Mouse (Mus musculus) myocyte (in vitro differentiated cells): ENCODE measurements around the gene Dapk3. TPM values are rescaled to one million over a fixed set of nuclear protein-coding genes. Genes with fewer than 3 reads are reported as not detected.

Experiments used
- H3K27me3 ChIP-seq: one replicate; pipeline ENCODE4 v1.6.1; 2011; ENCODE audit not compliant: control insufficient read depth, insufficient read depth, insufficient read length
- H3K36me3 ChIP-seq: one replicate; pipeline ENCODE4 v1.6.1; 2011; ENCODE audit not compliant: control insufficient read depth, insufficient read depth
- H3K4me2 ChIP-seq: one replicate; pipeline ENCODE4 v1.6.1; 2011; ENCODE audit warnings: low read depth, control low read depth
- H3K4me3 ChIP-seq: one replicate; pipeline ENCODE4 v1.5.1; 2011; ENCODE audit warnings: mild to moderate bottlenecking, control low read depth, moderate library complexity
- H3K79me2 ChIP-seq: one replicate; pipeline ENCODE4 v1.6.1; 2011; ENCODE audit not compliant: control insufficient read depth, insufficient read depth
- H3ac ChIP-seq: one replicate; pipeline ENCODE4 v1.6.1; 2011; ENCODE audit not compliant: control insufficient read depth, insufficient read length
- CEBPB ChIP-seq: IDR thresholded peaks from 2 replicates; pipeline ENCODE4 v1.6.1; 2011; ENCODE audit warnings: mild to moderate bottlenecking, moderate library complexity; ENCODE audit not compliant: poor library complexity, insufficient read depth, severe bottlenecking
- E2F4 ChIP-seq: IDR thresholded peaks from one replicate; pipeline ENCODE4 v1.6.1; 2011; ENCODE audit warnings: mild to moderate bottlenecking, control low read depth, moderate library complexity; ENCODE audit not compliant: insufficient read depth
- MAX ChIP-seq: IDR thresholded peaks from one replicate; pipeline ENCODE4 v1.6.1; 2011; ENCODE audit warnings: low read depth, mild to moderate bottlenecking, control low read depth
- MYOD1 ChIP-seq, 3 experiments: IDR thresholded peaks; one replicate each; pipeline ENCODE4 v1.6.1; 2011; ENCODE audit warnings: control low read depth in 2 of 3, low read depth in 2 of 3, mild to moderate bottlenecking in 2 of 3, moderate library complexity in 1 of 3; ENCODE audit not compliant: insufficient read length in 2 of 3, control insufficient read depth in 1 of 3
- MYOG ChIP-seq, 3 experiments: IDR thresholded peaks; one replicate each; pipeline ENCODE4 v1.6.1; 2011; ENCODE audit warnings: control low read depth in 2 of 3, low read depth in 2 of 3, mild to moderate bottlenecking in 2 of 3; ENCODE audit not compliant: insufficient read length in 2 of 3, control insufficient read depth in 1 of 3, insufficient read depth in 1 of 3
- POLR2A ChIP-seq: IDR thresholded peaks from one replicate; pipeline ENCODE4 v1.6.1; 2011; ENCODE audit warnings: low read depth, mild to moderate bottlenecking, control low read depth, moderate library complexity; ENCODE audit not compliant: insufficient read length
- POLR2AphosphoS2 ChIP-seq: IDR thresholded peaks from one replicate; pipeline ENCODE4 v1.6.1; 2011; ENCODE audit warnings: low read depth, control low read depth; ENCODE audit not compliant: insufficient read length
- REST ChIP-seq: IDR thresholded peaks from one replicate; pipeline ENCODE4 v1.6.1; 2011; ENCODE audit warnings: mild to moderate bottlenecking, control low read depth, moderate library complexity; ENCODE audit not compliant: insufficient read depth, insufficient read length
- SRF ChIP-seq: IDR thresholded peaks from one replicate; pipeline ENCODE4 v1.6.1; 2011; ENCODE audit warnings: low read depth; ENCODE audit not compliant: control insufficient read depth, insufficient read length
- TCF12 ChIP-seq: IDR thresholded peaks from one replicate; pipeline ENCODE4 v1.6.1; 2011; ENCODE audit warnings: mild to moderate bottlenecking, control low read depth; ENCODE audit not compliant: poor library complexity, insufficient read depth, severe bottlenecking
- TCF3 ChIP-seq: IDR thresholded peaks from one replicate; pipeline ENCODE4 v1.6.1; 2011; ENCODE audit warnings: low read depth, control low read depth; ENCODE audit not compliant: insufficient read length
- USF1 ChIP-seq: IDR thresholded peaks from one replicate; pipeline ENCODE4 v1.6.1; 2011; ENCODE audit warnings: low read depth, mild to moderate bottlenecking, control low read depth, moderate library complexity
- polyA plus RNA-seq: library from polyadenylated mRNA; unstranded; fragments of >200 nt; fragmentation: generic; extraction: Trizol; gene quantifications from one replicate; pipeline ENCODE4 v1.2.1, GENCODE M21; 2012; ENCODE audit warnings: missing spikeins

Gene Dapk3
- polyA plus RNA-seq, 1 experiment = 120 TPM

DNA sequence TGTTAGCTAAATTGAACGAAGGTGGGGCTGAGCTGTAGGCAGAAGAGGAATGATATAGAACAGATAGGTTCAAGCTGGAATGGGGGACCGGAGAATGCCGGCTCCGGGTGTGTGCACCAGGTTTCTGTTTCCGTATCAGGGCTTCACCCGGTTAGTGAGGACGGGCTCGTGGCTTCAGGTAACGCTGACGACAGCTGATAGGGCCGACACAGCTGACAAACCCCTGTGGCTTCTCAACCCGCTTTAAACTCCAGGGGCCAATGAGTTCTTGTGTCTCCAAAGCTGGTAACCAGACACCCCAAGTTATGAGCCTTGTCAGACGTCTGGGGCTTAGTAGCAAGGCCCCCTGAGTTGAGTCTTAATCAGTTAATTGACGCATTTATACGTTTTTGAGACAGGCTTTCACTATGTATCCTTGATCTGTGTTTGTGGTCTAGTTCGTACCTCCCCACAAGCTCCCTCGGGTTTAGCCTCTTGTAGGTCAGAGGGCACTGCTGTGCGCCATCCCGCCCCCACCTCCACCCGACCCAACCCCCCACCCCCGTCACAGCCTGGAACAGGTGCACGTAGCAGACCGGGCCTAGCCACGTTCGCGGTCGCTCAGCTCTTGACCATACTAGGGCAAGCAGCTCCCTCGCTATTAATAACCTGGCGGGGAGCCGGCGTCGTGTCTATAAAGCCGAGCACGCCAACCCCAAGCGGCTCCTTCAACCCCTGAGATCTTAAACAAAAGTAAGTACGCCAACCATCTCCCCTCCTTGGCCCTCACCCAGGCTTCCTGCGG is 11.4 kb downstream of the Dapk3 start:
- peaks cover 5% of the 10 kb centered on the region for H3K36me3 ChIP-seq
- TF ChIP-seq POLR2AphosphoS2 (peak; percentile 63), SRF (peak; percentile 98), MYOG (IDR thresholded peaks at IDR 0.05; ENCODE audit: control insufficient read depth in 1 of 3, insufficient read depth in 1 of 3, insufficient read length in 2 of 3, low read depth in 2 of 3) (peak; percentile 64 to 94 (median 92)), TCF3 (peak; percentile 28), CEBPB (no peak), MYOD1 (IDR thresholded peaks at IDR 0.05; ENCODE audit: control insufficient read depth in 1 of 3, insufficient read length in 2 of 3, low read depth in 2 of 3) (peak in 2 of 3 experiments; percentile 91 to 97), MAX (no peak), TCF12 (peak; percentile 6), USF1 (no peak), POLR2A (peak; percentile 48), E2F4 (no peak), REST (no peak)
- H3K27me3 ChIP-seq = no peaks in the 10 kb centered on the region
- peak overlapping the region; percentile 30 for H3K4me3 ChIP-seq
- H3K79me2 ChIP-seq = no peaks in the 10 kb centered on the region
- H3K4me2 ChIP-seq = peak overlapping the region; percentile 86
- H3ac ChIP-seq = no peak overlapping the region

DNA sequence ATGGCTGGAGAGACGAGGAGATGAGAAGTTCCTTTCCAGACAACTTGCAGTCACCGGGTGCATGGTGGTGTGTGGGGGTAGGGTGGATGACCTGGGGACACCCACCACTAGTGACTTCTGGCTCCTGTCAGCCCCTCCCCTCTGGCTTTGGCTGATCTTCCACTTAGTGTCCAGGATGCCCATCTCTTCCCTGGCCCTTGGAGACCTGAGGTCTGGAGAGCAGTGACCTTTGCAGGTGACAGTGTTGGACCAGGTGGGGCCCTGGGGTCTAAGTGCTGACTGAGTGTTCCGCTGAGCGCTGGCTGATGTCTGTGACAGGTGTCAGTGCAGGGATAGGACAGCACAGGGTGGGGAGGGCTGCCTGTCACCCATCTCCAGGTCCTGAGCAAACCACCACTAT is 12.5 kb downstream of the Dapk3 start:
- peak overlapping the region; percentile 30 for H3K4me3 ChIP-seq
- no peaks in the 10 kb centered on the region for H3K79me2 ChIP-seq
- H3K27me3 ChIP-seq = no peaks in the 10 kb centered on the region
- H3K36me3 ChIP-seq = no peaks in the 10 kb centered on the region
- peak overlapping the region; percentile 59 for H3K4me2 ChIP-seq
- TF ChIP-seq MYOG (IDR thresholded peaks at IDR 0.05; ENCODE audit: control insufficient read depth in 1 of 3, insufficient read depth in 1 of 3, insufficient read length in 2 of 3, low read depth in 2 of 3) = peak in 2 of 3 experiments; percentile 32 to 63
- TF ChIP-seq REST = no peak
- TF ChIP-seq POLR2A = peak; percentile 60
- TF ChIP-seq MYOD1 (IDR thresholded peaks at IDR 0.05; ENCODE audit: control insufficient read depth in 1 of 3, insufficient read length in 2 of 3, low read depth in 2 of 3) = peak in 2 of 3 experiments; percentile 69 to 95
- no peak for TF ChIP-seq TCF12
- H3ac ChIP-seq = no peak overlapping the region

DNA sequence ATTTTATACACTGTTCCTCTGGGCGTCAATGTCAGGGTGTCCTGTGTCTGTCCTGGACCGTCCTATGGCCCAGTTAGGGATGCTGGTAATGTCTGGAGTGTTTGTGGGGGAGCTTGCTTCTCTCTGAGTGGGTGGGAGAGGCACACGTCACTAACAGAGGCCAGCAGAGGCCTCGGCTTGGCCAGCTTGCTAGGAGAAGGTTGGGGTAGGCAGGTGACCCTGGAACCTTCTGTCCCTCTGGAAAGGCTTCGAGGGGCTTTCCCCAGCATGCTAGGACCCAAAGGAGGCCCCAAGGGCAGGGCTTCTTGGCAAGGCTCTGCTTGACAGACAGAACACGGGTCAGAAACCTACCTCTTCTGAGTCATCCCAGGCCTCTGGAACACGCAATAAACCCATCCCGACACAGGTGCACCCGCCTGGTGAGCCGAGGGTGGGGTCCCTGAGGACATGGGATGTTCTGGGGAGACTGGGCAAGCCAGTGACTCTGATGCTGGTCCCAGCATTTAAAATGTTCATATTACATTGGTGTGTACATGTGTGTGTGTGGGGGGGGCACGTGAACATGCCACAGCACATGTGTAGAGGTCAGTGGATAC is 13.8 kb downstream of the Dapk3 start:
- Histone ChIP-seq H3K4me3 (peak overlapping the region; percentile 30), H3K27me3 (no peaks in the 10 kb centered on the region), H3K36me3 (no peaks in the 10 kb centered on the region), H3K4me2 (peak overlapping the region; percentile 59), H3K79me2 (no peaks in the 10 kb centered on the region), H3ac (no peak overlapping the region)
- TF ChIP-seq MYOG (IDR thresholded peaks at IDR 0.05; ENCODE audit: control insufficient read depth in 1 of 3, insufficient read depth in 1 of 3, insufficient read length in 2 of 3, low read depth in 2 of 3) = peak in 1 of 3 experiments; percentile 65
- no peak for TF ChIP-seq TCF3
- peak in 2 of 3 experiments; percentile 5 to 70 for TF ChIP-seq MYOD1 (IDR thresholded peaks at IDR 0.05; ENCODE audit: control insufficient read depth in 1 of 3, insufficient read length in 2 of 3, low read depth in 2 of 3)
- TF ChIP-seq TCF12 = no peak
- peak; percentile 40 for TF ChIP-seq POLR2AphosphoS2

DNA sequence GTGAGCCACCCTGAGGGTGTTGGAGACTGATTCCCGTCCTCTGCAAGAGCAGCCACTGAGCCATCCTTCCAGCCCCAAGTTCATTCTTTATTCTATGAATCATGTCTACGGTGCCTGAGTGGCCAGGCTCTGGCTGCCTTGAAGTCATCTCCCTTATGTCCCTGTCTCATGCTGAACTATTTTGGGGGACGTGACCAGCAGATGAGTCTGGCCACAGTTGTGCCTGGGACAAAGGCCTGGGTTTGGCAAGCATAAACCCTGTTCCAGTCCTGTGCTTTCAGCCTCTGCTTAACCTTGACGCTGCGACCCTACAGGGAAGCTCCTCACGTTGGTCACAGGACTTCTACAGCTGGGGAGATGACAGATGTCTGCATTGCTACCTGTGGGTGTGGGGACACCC is 14.5 kb downstream of the Dapk3 start:
- TF ChIP-seq POLR2A = peak; percentile 55
- no peak for TF ChIP-seq E2F4
- TF ChIP-seq SRF = peak; percentile 25
- peak in 1 of 3 experiments; percentile 76 for TF ChIP-seq MYOG (IDR thresholded peaks at IDR 0.05; ENCODE audit: control insufficient read depth in 1 of 3, insufficient read depth in 1 of 3, insufficient read length in 2 of 3, low read depth in 2 of 3)
- no peak for TF ChIP-seq REST
- peak in 1 of 3 experiments; percentile 72 for TF ChIP-seq MYOD1 (IDR thresholded peaks at IDR 0.05; ENCODE audit: control insufficient read depth in 1 of 3, insufficient read length in 2 of 3, low read depth in 2 of 3)
- H3K4me2 ChIP-seq = peak overlapping the region; percentile 59
- no peaks in the 10 kb centered on the region for H3K27me3 ChIP-seq
- no peaks in the 10 kb centered on the region for H3K79me2 ChIP-seq
- H3ac ChIP-seq = no peak overlapping the region
- H3K4me3 ChIP-seq = no peak overlapping the region
- no peaks in the 10 kb centered on the region for H3K36me3 ChIP-seq

DNA sequence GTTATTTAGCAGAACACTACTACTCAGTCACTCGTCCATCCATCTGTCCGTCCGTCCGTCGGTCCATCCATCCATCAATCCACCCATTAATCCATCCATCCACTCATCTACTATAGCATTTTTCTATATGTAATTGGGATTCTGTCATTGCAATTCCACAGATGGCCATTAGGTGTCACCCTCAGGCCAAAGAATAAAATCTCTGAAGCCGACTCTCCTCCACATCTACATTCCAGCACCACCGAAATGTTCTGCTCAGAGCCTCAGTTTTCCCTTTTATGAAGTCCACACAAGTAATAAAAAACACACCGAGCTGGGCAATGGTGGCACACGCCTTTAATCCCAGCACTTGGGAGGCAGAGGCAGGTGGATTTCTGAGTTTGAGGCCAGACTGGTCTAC is 15.4 kb downstream of the Dapk3 start:
- TF ChIP-seq USF1 (no peak), TCF12 (no peak), CEBPB (no peak), REST (no peak), POLR2A (no peak), POLR2AphosphoS2 (no peak), MYOD1 (IDR thresholded peaks at IDR 0.05; ENCODE audit: control insufficient read depth in 1 of 3, insufficient read length in 2 of 3, low read depth in 2 of 3) (no peak), E2F4 (no peak), SRF (no peak), TCF3 (no peak), MYOG (IDR thresholded peaks at IDR 0.05; ENCODE audit: control insufficient read depth in 1 of 3, insufficient read depth in 1 of 3, insufficient read length in 2 of 3, low read depth in 2 of 3) (no peak)
- H3K27me3 ChIP-seq = no peaks in the 10 kb centered on the region
- H3K4me2 ChIP-seq = peak overlapping the region; percentile 37
- no peaks in the 10 kb centered on the region for H3K79me2 ChIP-seq
- H3ac ChIP-seq = no peak overlapping the region
- H3K4me3 ChIP-seq = no peak overlapping the region
- no peaks in the 10 kb centered on the region for H3K36me3 ChIP-seq
